Mouse (Mus musculus) thymus, adult 2 months (tissue): ENCODE measurements around the gene Dnase2b.

Experiments
- CTCF ChIP-seq: fragments of 200-500 bp; IDR thresholded peaks from 2 replicates; pipeline ENCODE4 v1.5.1; 2012; ENCODE audit warnings: mild to moderate bottlenecking, control low read depth, low read length, moderate library complexity, borderline replicate concordance; ENCODE audit not compliant: control insufficient read depth, poor library complexity, insufficient read depth; ENCODE audit errors: extremely low read depth
- POLR2A ChIP-seq: fragments of 200-500 bp; IDR thresholded peaks from 2 replicates; pipeline ENCODE4 v1.6.1; 2012; ENCODE audit warnings: mild to moderate bottlenecking, low read length, control low read depth, moderate library complexity; ENCODE audit not compliant: control insufficient read depth, poor library complexity, insufficient read depth; ENCODE audit errors: extremely low read depth

GRCm38 (mm10) chr3:146602531-146602930 is 12.9 kb downstream of the Dnase2b start:
- TF ChIP-seq POLR2A (no peak), CTCF (no peak)
